Mouse (Mus musculus) skeletal muscle tissue, adult 2 months (tissue): ENCODE measurements around the gene Rbfox2.
A peak's percentile ranks its signal among the peaks of the same experiment; 100 is the strongest.

Experiments used
- DNase-seq: peaks from one replicate; pipeline ENCODE4 v3.0.0-alpha.2; 2012; ENCODE audit warnings: low read depth, low spot score

The Rbfox2 gene

GRCm38 (mm10) chr15:77036320-77036988 is 270.4 kb downstream of the Rbfox2 start:
- peak; percentile 93 for DNase-seq

DNA sequence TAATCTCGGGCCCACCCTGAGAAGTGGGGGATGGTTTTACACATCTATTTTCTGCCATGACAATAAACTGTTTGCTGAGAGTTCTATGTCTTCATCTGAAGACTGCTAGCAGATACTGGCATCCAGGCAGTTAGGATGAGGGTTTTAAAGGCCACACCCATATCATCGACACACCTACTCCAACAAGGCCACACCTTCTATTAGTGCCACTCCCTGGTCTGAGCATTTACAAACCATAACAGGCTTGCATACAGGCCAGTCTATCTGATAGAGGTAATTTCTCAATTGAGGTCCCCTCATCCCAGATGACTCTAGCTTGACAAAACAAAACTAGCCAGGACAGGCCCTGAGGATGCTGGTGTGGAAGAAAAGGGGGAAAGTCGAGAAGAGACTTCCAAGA is 271.2 kb downstream of the Rbfox2 start:
- no peak for DNase-seq

DNA sequence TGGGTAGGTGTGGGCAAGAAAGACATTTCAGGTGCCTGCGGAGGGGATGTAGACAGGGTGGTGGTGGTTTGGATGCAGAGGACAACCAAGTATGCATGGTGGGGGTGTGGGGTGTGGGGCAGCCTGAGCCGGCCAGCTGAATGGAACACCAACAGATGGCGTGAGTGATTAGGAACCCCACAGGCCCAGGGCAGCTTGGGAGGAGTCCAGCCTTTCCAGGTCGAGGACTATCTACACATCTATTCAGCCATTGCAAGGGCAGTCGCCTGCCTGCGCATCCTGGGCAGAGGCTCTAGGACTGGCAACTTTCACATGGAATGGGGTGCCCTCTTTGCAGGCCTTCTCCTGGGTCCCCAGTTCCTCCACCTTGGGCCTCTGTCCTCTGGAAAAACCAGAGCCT is 272.3 kb downstream of the Rbfox2 start:
- DNase-seq = no peak

DNA sequence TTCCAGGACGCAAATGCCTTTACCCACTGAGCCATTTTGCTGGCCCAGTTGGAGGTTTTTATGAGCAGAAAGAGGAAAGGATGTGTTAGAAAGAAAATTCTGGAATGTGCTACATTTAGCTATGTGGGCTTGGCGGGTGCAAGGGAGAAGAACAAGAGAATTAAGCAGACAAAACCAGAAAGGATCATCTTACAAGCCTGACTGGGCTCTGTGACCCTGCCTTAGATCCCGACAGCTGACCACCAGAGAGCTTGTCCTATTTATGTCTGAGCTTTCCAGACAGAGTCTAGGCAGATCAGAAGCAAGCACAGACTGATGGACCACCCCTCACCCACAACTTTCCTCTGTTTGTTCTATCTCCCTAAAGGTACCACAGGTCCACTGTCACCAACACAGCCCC is 275.5 kb downstream of the Rbfox2 start:
- DNase-seq = no peak

- peak; percentile 88 for DNase-seq
Observed at GRCm38 (mm10) chr15:77029331-77029991, 277.3 kb downstream of the Rbfox2 start.
